Mouse (Mus musculus) spleen, adult 2 months (tissue): ENCODE results near the gene Psma5. TPM values are rescaled to one million over a fixed set of nuclear protein-coding genes. Genes with fewer than 3 reads are reported as not detected.

Experiments
- DNase-seq, 2 experiments: peaks; one replicate each; pipeline versions ENCODE4 v3.0.0 to v3.0.0-alpha.2; 2012 to 2021; ENCODE audit warnings: low spot score in 2 of 2, low read depth in 1 of 2
- H3K27ac ChIP-seq: fragments of 200-500 bp; 2 replicates; pipeline ENCODE4 v1.5.1; 2012; ENCODE audit warnings: low read length, inconsistent platforms; ENCODE audit not compliant: insufficient read depth
- H3K27me3 ChIP-seq: fragments of 200-500 bp; 2 replicates; pipeline ENCODE4 v1.6.1; 2012; ENCODE audit warnings: mild to moderate bottlenecking, moderate library complexity, low read length, inconsistent platforms; ENCODE audit not compliant: control insufficient read depth, insufficient read depth
- H3K36me3 ChIP-seq: fragments of 200-500 bp; 2 replicates; pipeline ENCODE4 v1.6.1; 2012; ENCODE audit warnings: mild to moderate bottlenecking, low read length, inconsistent platforms; ENCODE audit not compliant: control insufficient read depth, insufficient read depth
- H3K4me1 ChIP-seq: fragments of 200-500 bp; 2 replicates; pipeline ENCODE4 v1.6.1; 2011; ENCODE audit warnings: inconsistent platforms; ENCODE audit not compliant: control insufficient read depth, insufficient read depth, insufficient read length
- H3K4me3 ChIP-seq: fragments of 200-500 bp; 2 replicates; pipeline ENCODE4 v1.5.1; 2011; ENCODE audit warnings: mild to moderate bottlenecking, inconsistent platforms; ENCODE audit not compliant: insufficient read depth, insufficient read length; ENCODE audit errors: extremely low read depth
- CTCF ChIP-seq: fragments of 200-500 bp; IDR thresholded peaks from 2 replicates; pipeline ENCODE4 v1.5.1; 2011; ENCODE audit warnings: mild to moderate bottlenecking, inconsistent platforms; ENCODE audit not compliant: insufficient read depth, insufficient read length, insufficient replicate concordance; ENCODE audit errors: extremely low read depth
- POLR2A ChIP-seq: fragments of 200-500 bp; IDR thresholded peaks from 2 replicates; pipeline ENCODE4 v1.6.1; 2011; ENCODE audit warnings: low read depth, low read length, inconsistent platforms
- WGBS: fragments of 180-500 bp; shearing (Covaris S2); methylation state at CpG from one replicate; pipeline ENCODE4 v1.1.7; 2018; 5-methylcytosine and 5-hydroxymethylcytosine counted together
- polyA plus RNA-seq: library from polyadenylated mRNA; depleted of rRNA; stranded (reverse); fragments of >200 nt; gene quantifications from 2 replicates; pipeline ENCODE4 v1.2.3, GENCODE M21; 2012

Psma5 gene
- polyA plus RNA-seq, 1 experiment, result 21.3 TPM

GRCm38 (mm10) chr3:108318517-108318916, 61.8 kb downstream of the Psma5 start:
- no peak overlapping the region for H3K4me3 ChIP-seq
- no peak overlapping the region for H3K27ac ChIP-seq
- no peaks in the 10 kb centered on the region for H3K4me1 ChIP-seq
- H3K36me3 ChIP-seq, result no peaks in the 10 kb centered on the region
- no peak for DNase-seq
- H3K27me3 ChIP-seq, result no peaks in the 10 kb centered on the region
- WGBS, result 74% methylated on average over 2 of the region's 2 CpGs
- TF ChIP-seq CTCF (no peak), POLR2A (no peak)

- Histone ChIP-seq H3K4me1 (no peaks in the 10 kb centered on the region), H3K27me3 (no peaks in the 10 kb centered on the region), H3K36me3 (no peaks in the 10 kb centered on the region), H3K27ac (no peak overlapping the region), H3K4me3 (no peak overlapping the region)
- TF ChIP-seq CTCF, result no peak
- TF ChIP-seq POLR2A, result no peak
- 82% methylated on average over 4 of the region's 4 CpGs for WGBS
- no peak for DNase-seq
These were observed 64.9 kb downstream of the Psma5 start for GRCm38 (mm10) chr3:108321671-108322070.

GRCm38 (mm10) chr3:108322136-108322535, 65.4 kb downstream of the Psma5 start:
- Histone ChIP-seq H3K4me3 (no peak overlapping the region), H3K27me3 (no peaks in the 10 kb centered on the region), H3K36me3 (no peaks in the 10 kb centered on the region), H3K27ac (no peak overlapping the region), H3K4me1 (no peaks in the 10 kb centered on the region)
- 64% methylated on average over 4 of the region's 4 CpGs for WGBS
- DNase-seq, result no peak
- TF ChIP-seq POLR2A, result no peak
- TF ChIP-seq CTCF, result no peak

DNA sequence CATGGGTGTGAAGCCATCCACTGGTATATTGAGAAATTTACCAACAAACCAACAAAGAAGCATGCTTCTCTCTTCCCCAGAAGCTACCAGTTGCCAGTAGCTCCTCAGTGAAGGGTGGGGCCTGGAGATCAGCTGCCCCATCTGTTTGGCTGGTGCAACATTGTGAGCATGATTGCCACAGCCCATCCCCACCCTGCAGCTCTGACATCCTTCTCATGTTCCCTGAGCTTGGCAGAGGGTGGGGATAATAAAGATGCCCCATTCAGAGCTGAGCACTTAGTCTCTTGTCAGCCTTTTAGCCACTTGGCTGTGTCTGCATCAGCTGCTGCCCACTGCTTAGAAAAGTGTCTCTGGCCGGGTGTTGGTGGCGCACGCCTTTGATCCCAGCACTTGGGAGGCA, 66.2 kb downstream of the Psma5 start:
- no peaks in the 10 kb centered on the region for H3K27me3 ChIP-seq
- H3K36me3 ChIP-seq, result no peaks in the 10 kb centered on the region
- H3K4me1 ChIP-seq, result no peaks in the 10 kb centered on the region
- H3K27ac ChIP-seq, result no peak overlapping the region
- WGBS, result 94% methylated on average over 3 of the region's 3 CpGs
- TF ChIP-seq POLR2A, result no peak
- TF ChIP-seq CTCF, result no peak
- DNase-seq, result no peak
- H3K4me3 ChIP-seq, result no peak overlapping the region

GRCm38 (mm10) chr3:108324837-108325236, 68.1 kb downstream of the Psma5 start:
- WGBS, result 95% methylated on average over 4 of the region's 4 CpGs
- no peak overlapping the region for H3K27ac ChIP-seq
- no peaks in the 10 kb centered on the region for H3K27me3 ChIP-seq
- no peaks in the 10 kb centered on the region for H3K36me3 ChIP-seq
- TF ChIP-seq CTCF (no peak), POLR2A (no peak)
- no peaks in the 10 kb centered on the region for H3K4me1 ChIP-seq
- H3K4me3 ChIP-seq, result no peak overlapping the region
- no peak for DNase-seq

- Histone ChIP-seq H3K27me3 (no peaks in the 10 kb centered on the region), H3K4me1 (no peaks in the 10 kb centered on the region), H3K27ac (no peak overlapping the region), H3K4me3 (no peak overlapping the region), H3K36me3 (no peaks in the 10 kb centered on the region)
- 94% methylated on average over 9 of the region's 9 CpGs for WGBS
- no peak for TF ChIP-seq POLR2A
- no peak for TF ChIP-seq CTCF
- no peak for DNase-seq
These were observed 68.8 kb downstream of the Psma5 start for GRCm38 (mm10) chr3:108325521-108325920.

GRCm38 (mm10) chr3:108327275-108327674, 70.5 kb downstream of the Psma5 start:
- Histone ChIP-seq H3K27ac (no peak overlapping the region), H3K27me3 (no peaks in the 10 kb centered on the region), H3K4me3 (no peak overlapping the region), H3K4me1 (no peaks in the 10 kb centered on the region), H3K36me3 (no peaks in the 10 kb centered on the region)
- TF ChIP-seq CTCF, result no peak
- TF ChIP-seq POLR2A, result no peak
- no peak for DNase-seq
- WGBS, result 92% methylated on average over 8 of the region's 8 CpGs
